Mouse (Mus musculus): ENCODE data around the gene Sel1l3. TPM values are rescaled to one million over a fixed set of nuclear protein-coding genes. Genes with fewer than 3 reads are reported as not detected.

The Sel1l3 gene
- polyA plus RNA-seq (2021; fragmentation: Nextera tagmentation): 3.3 and 3.4 TPM in 2 replicates
- long read RNA-seq, experiment 1, partial matches to known transcripts: 6 of 14 reads
- long read RNA-seq, experiment 1, other reads (novel, unspliced or antisense): 8 of 14 reads
- long read RNA-seq, experiment 2, full-length matches to known transcripts: 34 of 60 reads
- long read RNA-seq, experiment 2, partial matches to known transcripts: 17 of 60 reads
- long read RNA-seq, experiment 2, other reads (novel, unspliced or antisense): 9 of 60 reads

GRCm38 (mm10) chr5:53213711-53214352 is at the start of gene Sel1l3:
Sel1l3 (minus strand) TSS chr5:53213927.

Other genes with a start within 250 kb of the Sel1l3 start
- not detected in 2 replicates for gene Slc34a2, start 175.8 kb downstream of the Sel1l3 start, polyA plus RNA-seq (2021; fragmentation: Nextera tagmentation)
- gene Smim20, start 53.2 kb upstream of the Sel1l3 start, polyA plus RNA-seq (2021; fragmentation: Nextera tagmentation): 89.9 and 107 TPM in 2 replicates